Mouse (Mus musculus): Measurements from ENCODE around the gene Hdac7. TPM values are rescaled to one million over a fixed set of nuclear protein-coding genes. Genes with fewer than 3 reads are reported as not detected.

Gene Hdac7
- polyA plus RNA-seq, 1 experiment from 2014 or later, result 5.8 TPM

DNA sequence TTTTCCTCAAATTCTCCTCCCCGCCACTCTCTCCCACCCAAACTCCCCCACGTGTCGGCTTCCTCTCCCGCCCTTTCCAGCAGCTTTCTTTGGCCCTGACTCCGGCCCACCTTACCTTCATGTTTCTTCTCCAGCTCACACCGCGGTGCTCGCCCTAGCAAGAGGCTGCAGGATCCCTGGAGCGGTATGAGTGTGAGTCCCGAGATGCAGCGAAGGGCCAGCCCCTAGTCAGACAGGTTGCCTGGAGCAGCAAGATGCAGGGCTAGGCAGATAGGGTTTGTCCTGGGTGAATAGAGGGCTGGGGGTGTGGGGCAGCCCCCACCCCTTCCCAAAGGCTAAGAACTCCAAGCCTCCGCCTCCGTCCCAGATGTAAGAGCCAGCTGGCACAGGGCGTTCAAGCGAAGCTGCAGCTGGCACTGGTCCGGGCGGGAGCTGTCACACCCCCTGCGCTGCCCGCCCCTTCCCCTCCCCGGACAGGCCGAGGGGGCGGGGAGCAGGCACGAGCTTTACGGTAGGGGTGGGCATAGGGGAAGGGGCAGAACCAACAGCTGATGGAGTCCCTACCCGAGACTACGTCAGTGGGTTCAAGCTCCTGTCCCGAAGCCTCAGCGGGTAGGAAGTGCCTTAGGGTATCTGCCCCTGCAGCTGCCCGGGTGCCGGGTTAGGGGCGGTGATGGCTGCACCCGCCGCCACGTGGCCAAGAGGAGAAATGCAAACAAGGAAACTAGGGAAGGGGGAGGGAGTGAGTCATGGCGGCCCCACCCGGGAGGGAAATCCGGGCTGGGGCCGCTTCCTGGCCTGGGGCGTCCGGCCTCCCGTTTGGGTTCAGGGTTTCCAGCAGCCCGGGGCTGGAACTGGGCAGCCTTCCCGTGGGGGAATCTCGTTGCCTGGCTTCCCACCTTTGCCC is 76.8 kb downstream of the Hdac7 start, which contains the start of gene Rapgef3:
Gene Rapgef3, minus strand, starts transcription at position 693 of the 907 bp plus-strand sequence.
- Histone ChIP-seq H3K4me3 (ENCODE audit: low read depth, low read length) (peak within 1 kb of the TSS; percentile 50), H3K9me3 (replicated peaks; ENCODE audit: control insufficient read depth, low read length) (no peaks in the 10 kb centered on the region), H3K4me1 (ENCODE audit: control insufficient read depth, low read depth, low read length) (peaks cover 8% of the 10 kb centered on the region), H3K27me3 (ENCODE audit: control insufficient read depth, insufficient read depth, low read depth, low read length) (peaks cover 47% of the 10 kb centered on the region), H3K27ac (ENCODE audit: low read length) (no peak within 1 kb of the TSS), H3K36me3 (ENCODE audit: control insufficient read depth, insufficient read depth) (no peaks in the 10 kb centered on the region), H3K9ac (ENCODE audit: low read depth, low read length) (peak within 1 kb of the TSS; percentile 35), H3K4me2 (ENCODE audit: low read depth, low read length) (peak within 1 kb of the TSS; percentile 72)
- under 1% methylated on average over 42 of the region's 44 CpGs for WGBS (ENCODE audit: insufficient replicate concordance)
- ATAC-seq (ENCODE audit: low read depth), result peak; percentile 61

DNA sequence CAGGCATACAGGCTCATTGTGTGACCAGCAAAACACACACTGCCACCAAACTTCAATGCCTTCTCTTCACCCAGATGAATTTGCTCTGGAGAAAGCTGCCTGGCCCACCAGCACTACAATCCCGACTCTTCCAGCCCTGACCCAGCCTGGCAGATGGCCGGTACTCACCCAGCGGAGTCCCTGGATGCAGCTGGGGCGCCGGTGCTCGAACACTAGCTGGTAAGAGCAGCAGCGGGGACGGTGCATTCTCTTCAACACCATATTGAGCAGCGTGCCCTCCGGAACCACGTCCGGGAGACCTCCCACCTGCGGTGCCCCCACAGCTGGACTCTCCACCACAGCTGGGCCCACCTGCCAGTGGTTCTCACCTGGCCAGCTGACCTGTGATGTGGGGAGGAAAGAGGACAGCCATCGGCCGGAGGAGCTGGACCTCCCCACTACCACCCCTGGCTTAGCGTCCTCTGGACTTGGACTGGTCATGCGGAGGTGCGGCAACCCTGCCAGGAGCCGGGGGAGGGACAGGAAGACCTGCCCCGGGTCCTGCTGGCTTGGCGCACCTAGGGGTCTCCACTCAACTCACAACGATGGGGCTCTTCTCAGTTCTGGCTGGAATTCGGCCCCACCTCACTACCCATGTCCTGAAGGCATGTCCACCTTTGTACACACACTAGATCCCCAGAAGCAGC is 77.6 kb downstream of the Hdac7 start:
- Histone ChIP-seq H3K4me3 (ENCODE audit: low read depth, low read length) (peak overlapping the region; percentile 50), H3K36me3 (ENCODE audit: control insufficient read depth, insufficient read depth) (no peaks in the 10 kb centered on the region), H3K27me3 (ENCODE audit: control insufficient read depth, insufficient read depth, low read depth, low read length) (peaks cover 47% of the 10 kb centered on the region), H3K27ac (ENCODE audit: low read length) (no peak overlapping the region), H3K9ac (ENCODE audit: low read depth, low read length) (no peak overlapping the region), H3K9me3 (replicated peaks; ENCODE audit: control insufficient read depth, low read length) (no peaks in the 10 kb centered on the region), H3K4me1 (ENCODE audit: control insufficient read depth, low read depth, low read length) (peaks cover 8% of the 10 kb centered on the region), H3K4me2 (ENCODE audit: low read depth, low read length) (peak overlapping the region; percentile 72)
- ATAC-seq (ENCODE audit: low read depth), result no peak
- 9% methylated on average over 23 of the region's 23 CpGs for WGBS (ENCODE audit: insufficient replicate concordance)

DNA sequence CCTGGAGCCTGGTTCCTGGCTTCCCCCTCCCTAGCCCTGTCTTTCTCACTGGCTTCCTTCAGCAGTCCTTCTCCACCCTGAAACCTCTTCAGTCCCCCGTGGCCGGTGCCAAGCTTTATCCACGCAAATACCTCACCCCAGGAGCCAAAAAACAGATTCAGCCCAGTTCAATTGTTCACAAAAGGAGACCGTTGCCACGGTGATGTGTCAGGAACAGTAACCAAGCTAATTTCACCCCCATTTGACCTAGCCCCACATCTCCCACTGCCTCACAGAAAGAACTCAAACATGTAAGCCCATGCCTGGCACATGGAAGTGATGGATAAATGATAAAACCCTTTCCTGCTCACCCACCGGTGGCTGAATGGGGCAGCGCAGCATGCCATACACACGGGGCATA is 78.1 kb downstream of the Hdac7 start:
- 24% methylated on average over 8 of the region's 8 CpGs for WGBS (ENCODE audit: insufficient replicate concordance)
- Histone ChIP-seq H3K9ac (ENCODE audit: low read depth, low read length) (no peak overlapping the region), H3K27me3 (ENCODE audit: control insufficient read depth, insufficient read depth, low read depth, low read length) (peaks cover 47% of the 10 kb centered on the region), H3K9me3 (replicated peaks; ENCODE audit: control insufficient read depth, low read length) (no peaks in the 10 kb centered on the region), H3K4me2 (ENCODE audit: low read depth, low read length) (no peak overlapping the region), H3K4me3 (ENCODE audit: low read depth, low read length) (peak overlapping the region; percentile 50; the same call in 1 of the 2 replicates), H3K4me1 (ENCODE audit: control insufficient read depth, low read depth, low read length) (peaks cover 8% of the 10 kb centered on the region), H3K36me3 (ENCODE audit: control insufficient read depth, insufficient read depth) (no peaks in the 10 kb centered on the region), H3K27ac (ENCODE audit: low read length) (no peak overlapping the region)
- no peak for ATAC-seq (ENCODE audit: low read depth)

DNA sequence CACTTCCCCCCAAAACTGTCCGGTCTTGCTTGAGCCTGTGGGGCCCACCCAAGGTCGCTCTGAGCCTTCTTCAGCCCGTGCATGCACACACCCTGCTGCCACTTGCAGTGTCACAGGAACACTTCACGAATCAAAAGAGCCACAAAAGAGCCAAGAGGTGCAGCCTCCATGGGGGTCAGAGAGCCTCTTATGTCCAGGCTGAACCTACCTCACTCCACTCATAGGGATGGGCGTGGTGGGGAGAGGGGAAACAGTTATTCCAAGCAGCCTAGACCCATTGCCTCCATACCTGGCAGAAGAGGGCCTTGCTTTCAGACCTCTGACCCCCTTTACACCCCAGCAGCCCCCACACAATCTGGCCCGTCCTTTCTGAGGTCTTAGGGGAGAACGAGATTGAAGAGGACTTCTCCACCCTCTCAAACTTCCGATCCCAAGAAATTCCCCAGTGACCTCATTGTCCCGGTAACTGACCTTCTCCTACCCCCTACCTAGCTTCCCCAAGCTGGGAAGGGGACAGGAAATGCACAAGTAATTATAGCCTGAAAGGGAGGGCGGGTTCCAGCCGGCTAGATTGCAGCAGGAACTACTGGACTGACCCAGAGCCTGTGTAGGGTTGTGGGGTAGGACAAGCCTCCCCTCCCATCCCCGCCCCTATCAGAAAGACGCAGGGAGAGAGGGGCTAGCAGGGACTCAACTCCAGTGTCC is 79.1 kb downstream of the Hdac7 start:
- Histone ChIP-seq H3K4me3 (ENCODE audit: low read depth, low read length) (no peak overlapping the region), H3K27me3 (ENCODE audit: control insufficient read depth, insufficient read depth, low read depth, low read length) (peaks cover 47% of the 10 kb centered on the region), H3K9ac (ENCODE audit: low read depth, low read length) (no peak overlapping the region), H3K36me3 (ENCODE audit: control insufficient read depth, insufficient read depth) (no peaks in the 10 kb centered on the region), H3K9me3 (replicated peaks; ENCODE audit: control insufficient read depth, low read length) (no peaks in the 10 kb centered on the region), H3K4me2 (ENCODE audit: low read depth, low read length) (no peak overlapping the region), H3K27ac (ENCODE audit: low read length) (no peak overlapping the region), H3K4me1 (ENCODE audit: control insufficient read depth, low read depth, low read length) (peaks cover 8% of the 10 kb centered on the region)
- no peak for ATAC-seq (ENCODE audit: low read depth)
- WGBS (ENCODE audit: insufficient replicate concordance), result 38% methylated on average over 13 of the region's 13 CpGs

DNA sequence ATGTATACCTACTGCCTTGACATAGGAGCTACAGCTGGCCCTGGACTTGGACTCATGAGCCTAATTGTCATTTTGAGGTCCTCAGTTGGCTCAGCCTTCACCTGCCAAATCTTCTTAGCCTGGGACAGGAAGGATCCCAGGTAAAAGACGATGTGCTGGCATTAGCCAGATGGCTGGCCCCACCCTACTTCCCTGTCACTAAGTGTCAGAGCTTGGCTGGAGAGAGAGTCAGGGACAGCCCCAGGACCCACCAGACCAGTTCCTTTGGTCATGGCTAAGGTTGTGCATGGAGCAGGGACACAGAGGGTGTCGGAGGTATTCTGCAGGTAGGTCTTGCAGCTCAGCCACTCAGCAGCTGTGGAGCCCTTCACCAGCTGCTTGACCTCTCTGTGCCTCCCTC is 79.8 kb downstream of the Hdac7 start:
- H3K36me3 ChIP-seq (ENCODE audit: control insufficient read depth, insufficient read depth), result no peaks in the 10 kb centered on the region
- 43% methylated on average over 2 of the region's 2 CpGs for WGBS (ENCODE audit: insufficient replicate concordance)
- H3K4me3 ChIP-seq (ENCODE audit: low read depth, low read length), result no peak overlapping the region
- no peak for ATAC-seq (ENCODE audit: low read depth)
- H3K27ac ChIP-seq (ENCODE audit: low read length), result no peak overlapping the region
- no peak overlapping the region for H3K4me2 ChIP-seq (ENCODE audit: low read depth, low read length)
- H3K27me3 ChIP-seq (ENCODE audit: control insufficient read depth, insufficient read depth, low read depth, low read length), result peaks cover 42% of the 10 kb centered on the region
- peaks cover 8% of the 10 kb centered on the region for H3K4me1 ChIP-seq (ENCODE audit: control insufficient read depth, low read depth, low read length)
- H3K9me3 ChIP-seq (replicated peaks; ENCODE audit: control insufficient read depth, low read length), result no peaks in the 10 kb centered on the region
- H3K9ac ChIP-seq (ENCODE audit: low read depth, low read length), result no peak overlapping the region

DNA sequence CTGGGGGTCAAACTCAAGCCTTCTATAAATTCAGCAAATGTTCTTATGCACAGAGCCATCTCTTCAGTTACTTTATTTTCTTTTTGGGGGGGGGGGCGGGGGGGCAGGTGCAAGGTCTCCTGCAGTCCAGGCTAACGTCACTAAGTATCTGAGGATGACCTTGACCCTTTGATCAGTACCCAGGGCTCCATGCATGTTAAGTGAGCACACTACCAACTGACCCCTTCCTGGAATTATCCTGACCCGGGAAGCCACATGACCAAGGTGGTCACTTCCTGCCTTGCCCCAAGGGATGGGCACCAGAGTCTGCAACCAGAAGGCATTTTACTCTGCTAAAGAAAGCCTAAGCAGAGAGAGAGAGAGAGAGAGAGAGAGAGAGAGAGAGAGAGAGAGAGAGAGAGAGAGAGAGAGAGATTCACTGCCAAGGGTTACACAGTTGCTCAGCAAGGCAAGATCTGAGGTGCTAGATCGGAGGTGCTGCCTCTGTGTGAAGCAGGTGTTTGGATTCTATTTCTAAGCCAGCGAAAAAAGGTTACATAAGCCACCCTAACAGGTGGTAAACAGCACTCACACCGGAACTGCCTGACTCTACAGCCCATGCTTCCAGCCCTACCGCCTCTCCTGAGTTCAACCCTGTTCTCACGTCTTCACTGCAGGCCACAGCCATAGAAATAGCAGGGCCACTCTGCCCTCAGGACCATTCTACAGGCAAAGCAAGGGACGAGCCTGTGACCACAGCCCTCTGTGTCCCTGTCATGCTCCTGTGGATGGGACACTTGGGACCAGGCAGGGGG is 80.8 kb downstream of the Hdac7 start:
- Histone ChIP-seq H3K36me3 (ENCODE audit: control insufficient read depth, insufficient read depth) (no peaks in the 10 kb centered on the region), H3K4me1 (ENCODE audit: control insufficient read depth, low read depth, low read length) (peaks cover 8% of the 10 kb centered on the region), H3K4me3 (ENCODE audit: low read depth, low read length) (no peak overlapping the region), H3K9ac (ENCODE audit: low read depth, low read length) (no peak overlapping the region), H3K27ac (ENCODE audit: low read length) (no peak overlapping the region), H3K9me3 (replicated peaks; ENCODE audit: control insufficient read depth, low read length) (no peaks in the 10 kb centered on the region), H3K27me3 (ENCODE audit: control insufficient read depth, insufficient read depth, low read depth, low read length) (peaks cover 32% of the 10 kb centered on the region), H3K4me2 (ENCODE audit: low read depth, low read length) (no peak overlapping the region)
- WGBS (ENCODE audit: insufficient replicate concordance), result 51% methylated on average over 9 of the region's 9 CpGs
- no peak for ATAC-seq (ENCODE audit: low read depth)

DNA sequence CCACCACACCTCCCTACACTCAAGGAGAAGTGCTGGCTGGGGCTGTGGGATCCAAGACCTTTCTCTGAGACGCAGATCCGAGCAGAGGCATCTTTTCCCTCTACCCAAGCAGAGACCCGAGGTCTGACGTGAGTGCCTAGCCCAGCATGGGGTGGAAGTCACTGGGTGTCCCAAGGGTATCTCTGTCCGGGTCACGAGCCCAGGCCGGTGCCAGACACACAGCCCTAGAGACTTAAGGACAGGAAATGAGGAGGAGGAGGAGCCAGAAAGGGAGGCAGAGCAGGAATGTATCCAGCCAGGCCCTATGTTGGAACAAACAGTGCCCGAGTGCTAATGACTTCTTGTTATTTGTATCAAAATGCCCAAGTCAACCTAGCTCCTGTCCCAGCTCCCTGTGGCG is 81.6 kb downstream of the Hdac7 start:
- peaks cover 27% of the 10 kb centered on the region for H3K27me3 ChIP-seq (ENCODE audit: control insufficient read depth, insufficient read depth, low read depth, low read length)
- no peak for ATAC-seq (ENCODE audit: low read depth)
- WGBS (ENCODE audit: insufficient replicate concordance), result 50% methylated on average over 9 of the region's 9 CpGs
- H3K4me2 ChIP-seq (ENCODE audit: low read depth, low read length), result no peak overlapping the region
- peaks cover 8% of the 10 kb centered on the region for H3K4me1 ChIP-seq (ENCODE audit: control insufficient read depth, low read depth, low read length)
- H3K9me3 ChIP-seq (replicated peaks; ENCODE audit: control insufficient read depth, low read length), result no peaks in the 10 kb centered on the region
- H3K4me3 ChIP-seq (ENCODE audit: low read depth, low read length), result no peak overlapping the region
- no peak overlapping the region for H3K27ac ChIP-seq (ENCODE audit: low read length)
- no peaks in the 10 kb centered on the region for H3K36me3 ChIP-seq (ENCODE audit: control insufficient read depth, insufficient read depth)
- no peak overlapping the region for H3K9ac ChIP-seq (ENCODE audit: low read depth, low read length)

DNA sequence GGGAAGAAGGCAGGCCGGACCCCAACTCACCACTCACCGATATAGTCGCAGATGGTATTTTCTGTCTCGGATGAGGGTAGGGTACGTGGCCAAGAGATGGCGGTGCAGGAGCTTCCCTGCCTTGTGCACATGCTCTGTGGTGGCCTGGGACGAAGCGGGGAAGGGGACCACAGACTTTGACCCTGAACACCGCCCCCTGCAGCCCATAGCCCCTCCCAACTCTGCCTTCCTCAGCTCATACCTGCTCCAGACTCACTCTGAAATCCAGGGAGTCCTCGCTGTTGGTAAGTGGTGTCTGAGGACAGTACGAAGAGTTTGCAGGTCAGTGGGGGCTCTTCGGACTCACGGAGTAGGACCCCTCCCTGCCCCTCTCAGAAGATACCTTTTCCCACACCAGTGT is 82.9 kb downstream of the Hdac7 start:
- Histone ChIP-seq H3K9ac (ENCODE audit: low read depth, low read length) (no peak overlapping the region), H3K27me3 (ENCODE audit: control insufficient read depth, insufficient read depth, low read depth, low read length) (peaks cover 14% of the 10 kb centered on the region), H3K9me3 (replicated peaks; ENCODE audit: control insufficient read depth, low read length) (no peaks in the 10 kb centered on the region), H3K4me2 (ENCODE audit: low read depth, low read length) (0 out of 2 replicates have a peak overlapping the region, but pooled peaks have one; percentile 8), H3K4me1 (ENCODE audit: control insufficient read depth, low read depth, low read length) (no peaks in the 10 kb centered on the region; the same call in 1 of the 2 replicates), H3K27ac (ENCODE audit: low read length) (no peak overlapping the region), H3K36me3 (ENCODE audit: control insufficient read depth, insufficient read depth) (no peaks in the 10 kb centered on the region), H3K4me3 (ENCODE audit: low read depth, low read length) (no peak overlapping the region)
- WGBS (ENCODE audit: insufficient replicate concordance), result 70% methylated on average over 13 of the region's 13 CpGs
- ATAC-seq (ENCODE audit: low read depth), result peak; percentile 12; the same call in 1 of the 2 replicates
